Mouse (Mus musculus) liver, embryonic 11.5 days (tissue): ENCODE data around the gene Ubxn1. TPM values are rescaled to one million over a fixed set of nuclear protein-coding genes. Genes with fewer than 3 reads are reported as not detected.
"Not testable (repeated sequence)": the region's sequence is repeated elsewhere in the genome, so short reads cannot be mapped to it uniquely, and the experiment has no call there.

Source experiments
- ATAC-seq: fragments of 200-750 bp; cut with Nextera tagmentation; replicated peaks from 2 replicates; pipeline ENCODE4 v1.8.0; 2017; ENCODE audit warnings: moderate number of reproducible peaks, mild to moderate bottlenecking, moderate TSS enrichment, moderate library complexity; ENCODE audit not compliant: low FRiP score
- DNase-seq: peaks from one replicate; pipeline ENCODE4 v3.0.0-alpha.2; 2017; ENCODE audit warnings: low spot score
- H3K27ac ChIP-seq: fragments of 300-500 bp; sonication (generic); 2 replicates; pipeline ENCODE4 v1.5.1; 2014; ENCODE audit warnings: mild to moderate bottlenecking, low read depth, low read length, control low read depth
- H3K27me3 ChIP-seq: fragments of 300-500 bp; sonication (generic); replicated peaks from 2 replicates; pipeline ENCODE4 v1.6.1; 2014; ENCODE audit warnings: low read length, mixed read lengths; ENCODE audit not compliant: control insufficient read depth, insufficient read depth
- H3K36me3 ChIP-seq: fragments of 300-500 bp; sonication (generic); 2 replicates; pipeline ENCODE4 v1.6.1; 2014; ENCODE audit warnings: mild to moderate bottlenecking, low read length, moderate library complexity, mixed read lengths; ENCODE audit not compliant: control insufficient read depth, insufficient read depth
- H3K4me1 ChIP-seq: fragments of 300-500 bp; sonication (generic); replicated peaks from 2 replicates; pipeline ENCODE4 v1.6.1; 2014; ENCODE audit warnings: low read length, mixed read lengths; ENCODE audit not compliant: control insufficient read depth, insufficient read depth
- H3K4me2 ChIP-seq: fragments of 300-500 bp; sonication (generic); 2 replicates; pipeline ENCODE4 v1.6.1; 2014; ENCODE audit warnings: mild to moderate bottlenecking, control low read depth, moderate library complexity
- H3K4me3 ChIP-seq: fragments of 300-500 bp; sonication (generic); 2 replicates; pipeline ENCODE4 v1.5.1; 2014; ENCODE audit warnings: low read depth, low read length, control low read depth
- H3K9ac ChIP-seq: fragments of 300-500 bp; sonication (generic); 2 replicates; pipeline ENCODE4 v1.6.1; 2014; ENCODE audit warnings: low read depth, low read length, control low read depth
- H3K9me3 ChIP-seq: fragments of 300-500 bp; sonication (generic); 2 replicates; pipeline ENCODE4 v1.6.1; 2016; ENCODE audit warnings: low read length, inconsistent platforms, mixed read lengths; ENCODE audit not compliant: control insufficient read depth
- WGBS: fragments of 180-500 bp; shearing (Covaris S2); extraction: QIAGEN DNeasy Blood & Tissue Kit; methylation state at CpG from one replicate; pipeline ENCODE4 v1.1.7; 2014; 5-methylcytosine and 5-hydroxymethylcytosine counted together
- polyA plus RNA-seq: library from polyadenylated mRNA; unstranded; fragments of >200 nt; fragmentation: Nextera tagmentation; extraction: Ambion mirVana; gene quantifications from 2 replicates; pipeline ENCODE4 v1.2.1, GENCODE M21; 2014

The Ubxn1 gene
- 198 and 204 TPM in 2 replicates for polyA plus RNA-seq

GRCm38 (mm10) chr19:8871267-8872186, at the start of gene Ubxn1:
Gene Ubxn1, plus strand, starts transcription at chr19:8871496.
- 2% methylated on average over 59 of the region's 59 CpGs for WGBS
- peak; percentile 97 for ATAC-seq
- Histone ChIP-seq H3K9me3 (no peaks in the 10 kb centered on the region), H3K4me3 (peak within 1 kb of the TSS; percentile 95), H3K4me2 (peak within 1 kb of the TSS; percentile 96), H3K36me3 (peaks cover 15% of the 10 kb centered on the region), H3K9ac (peak within 1 kb of the TSS; percentile 94), H3K27ac (peak within 1 kb of the TSS; percentile 89), H3K27me3 (no peaks in the 10 kb centered on the region), H3K4me1 (peaks cover 9% of the 10 kb centered on the region)
- DNase-seq = peak; percentile 96

GRCm38 (mm10) chr19:8822696-8823095, 48.6 kb upstream of the Ubxn1 start:
- Histone ChIP-seq H3K4me1 (peaks cover 17% of the 10 kb centered on the region), H3K27ac (no peak overlapping the region), H3K9me3 (no peaks in the 10 kb centered on the region), H3K36me3 (peaks cover 44% of the 10 kb centered on the region), H3K4me3 (peak overlapping the region; percentile 100), H3K4me2 (peak overlapping the region; percentile 93), H3K9ac (no peak overlapping the region), H3K27me3 (no peaks in the 10 kb centered on the region)
- WGBS = 85% methylated on average over 8 of the region's 8 CpGs
- no peak for DNase-seq
- ATAC-seq = no peak

- Histone ChIP-seq H3K4me1 (no peaks in the 10 kb centered on the region), H3K9ac (no peak within 1 kb of the TSS), H3K4me2 (no peak within 1 kb of the TSS), H3K36me3 (peaks cover 88% of the 10 kb centered on the region), H3K4me3 (no peak within 1 kb of the TSS), H3K27ac (no peak within 1 kb of the TSS), H3K9me3 (no peaks in the 10 kb centered on the region), H3K27me3 (no peaks in the 10 kb centered on the region)
- no peak for DNase-seq
- ATAC-seq = no peak
- WGBS = 73% methylated on average over 8 of the region's 8 CpGs
Measured at GRCm38 (mm10) chr19:8829660-8830059, 41.6 kb upstream of the Ubxn1 start, which contains the start of gene AC129217.1. Gene AC129217.1, plus strand, starts transcription at chr19:8829773.

GRCm38 (mm10) chr19:8830664-8831063, 40.6 kb upstream of the Ubxn1 start:
- no peaks in the 10 kb centered on the region for H3K27me3 ChIP-seq
- no peak overlapping the region for H3K4me2 ChIP-seq
- WGBS = 97% methylated on average over 8 of the region's 8 CpGs
- H3K9ac ChIP-seq = no peak overlapping the region
- H3K27ac ChIP-seq = no peak overlapping the region
- no peaks in the 10 kb centered on the region for H3K9me3 ChIP-seq
- peaks cover 87% of the 10 kb centered on the region for H3K36me3 ChIP-seq
- H3K4me1 ChIP-seq = no peaks in the 10 kb centered on the region
- ATAC-seq = no peak
- no peak for DNase-seq
- no peak overlapping the region for H3K4me3 ChIP-seq

GRCm38 (mm10) chr19:8831262-8831661, 40.0 kb upstream of the Ubxn1 start:
- H3K9me3 ChIP-seq = no peaks in the 10 kb centered on the region
- H3K9ac ChIP-seq = no peak overlapping the region
- WGBS = 84% methylated on average over 11 of the region's 11 CpGs
- H3K4me2 ChIP-seq = no peak overlapping the region
- H3K4me1 ChIP-seq = no peaks in the 10 kb centered on the region
- H3K27ac ChIP-seq = no peak overlapping the region
- ATAC-seq (no peak), DNase-seq (no peak)
- peaks cover 82% of the 10 kb centered on the region for H3K36me3 ChIP-seq
- H3K4me3 ChIP-seq = no peak overlapping the region
- no peaks in the 10 kb centered on the region for H3K27me3 ChIP-seq

GRCm38 (mm10) chr19:8832971-8833370, 38.3 kb upstream of the Ubxn1 start:
- Histone ChIP-seq H3K4me2 (no peak overlapping the region), H3K9me3 (no peaks in the 10 kb centered on the region), H3K27me3 (no peaks in the 10 kb centered on the region), H3K4me3 (no peak overlapping the region), H3K36me3 (peaks cover 66% of the 10 kb centered on the region), H3K27ac (no peak overlapping the region), H3K4me1 (peaks cover 3% of the 10 kb centered on the region), H3K9ac (no peak overlapping the region)
- 88% methylated on average over 4 of the region's 4 CpGs for WGBS
- ATAC-seq (no peak), DNase-seq (no peak)

GRCm38 (mm10) chr19:8836327-8836726, 35.0 kb upstream of the Ubxn1 start:
- 96% methylated on average over 10 of the region's 10 CpGs for WGBS
- not testable (repeated sequence) for DNase-seq

GRCm38 (mm10) chr19:8837251-8837791, 34.0 kb upstream of the Ubxn1 start, which contains the start of gene Bscl2:
Gene Bscl2, plus strand, starts transcription at chr19:8837467.
- peaks cover 33% of the 10 kb centered on the region for H3K4me1 ChIP-seq
- no peaks in the 10 kb centered on the region for H3K27me3 ChIP-seq
- H3K27ac ChIP-seq = peak within 1 kb of the TSS; percentile 95
- peak within 1 kb of the TSS; percentile 54 for H3K4me3 ChIP-seq
- ATAC-seq (peak; percentile 74), DNase-seq (peak; percentile 87)
- H3K9me3 ChIP-seq = no peaks in the 10 kb centered on the region
- H3K4me2 ChIP-seq = peak within 1 kb of the TSS; percentile 99
- H3K9ac ChIP-seq = peak within 1 kb of the TSS; percentile 93
- peaks cover 24% of the 10 kb centered on the region for H3K36me3 ChIP-seq
- WGBS = 2% methylated on average over 38 of the region's 38 CpGs

More at GRCm38 (mm10) chr19:8836327-8836726, 35.0 kb upstream of the Ubxn1 start:
- Histone ChIP-seq H3K36me3 (peaks cover 34% of the 10 kb centered on the region), H3K4me1 (peaks cover 33% of the 10 kb centered on the region)
- not testable (repeated sequence) for H3K9me3 ChIP-seq, ATAC-seq, H3K4me2 ChIP-seq, H3K27me3 ChIP-seq, H3K4me3 ChIP-seq, H3K27ac ChIP-seq, H3K9ac ChIP-seq
